Comparison of ENCODE assay signal across 25 mouse cellular contexts in genomic region chr14:100792094-100792493, GRCm38 (mm10).
DNase-seq lines count a peak whose midpoint lies in the region; ATAC-seq and TF ChIP-seq lines count a peak whose summit lies in the region.
"Had no signal": no experiment of that assay in that cellular context is flagged by ENCODE, and none has a peak within 500 bp of the region (broad histone marks: within the 10 kb centered on the region; RNA-seq: fewer than 3 reads in every experiment).

No protein-coding gene starts in this region.

- in situ Hi-C loops in CH12.LX (cut with MboI; ENCODE audit: low pct_ligation_motif_present, low pct_unique_long_range_greater_than_20kb, low sequenced_read_pairs), result no loop called here
- in situ Hi-C loops in ES-E14 (cut with MboI; ENCODE audit: low sequenced_read_pairs in 2 of 2, unreplicated experiment in 2 of 2), result no loop called here

- TF ChIP-seq RAD21 in CH12.LX (IDR thresholded peaks at IDR 0.05; ENCODE audit: low read depth, low read length) (no peak), MEL (IDR thresholded peaks at IDR 0.05; ENCODE audit: low read depth, low read length) (no peak)

- H3K36me3 ChIP-seq in CH12.LX (replicated peaks in 1 of 2; ENCODE audit: control insufficient read depth in 1 of 2, insufficient read depth in 1 of 2, low read length in 1 of 2), result no peaks in the 10 kb centered on the region
- H3K36me3 ChIP-seq in ES-E14 (ENCODE audit: control insufficient read depth, insufficient read depth, low read length, poor library complexity, severe bottlenecking), result no peaks in the 10 kb centered on the region
- H3K36me3 ChIP-seq in MEL (ENCODE audit: control insufficient read depth in 1 of 2, insufficient read depth in 2 of 2, low read length in 2 of 2), result no peaks in the 10 kb centered on the region
- no peaks in the 10 kb centered on the region for H3K36me3 ChIP-seq in hindbrain, embryonic 11.5 days (ENCODE audit: control insufficient read depth, insufficient read depth, low read length)
- H3K36me3 ChIP-seq: G1E had no signal

- TF ChIP-seq POLR2A in CH12.LX (IDR thresholded peaks at IDR 0.05; ENCODE audit: low read depth, low read length) (no peak), MEL (IDR thresholded peaks at IDR 0.05; ENCODE audit: control insufficient read depth in 1 of 2, insufficient read depth in 1 of 2, low read depth in 1 of 2, low read length in 2 of 2, poor library complexity in 1 of 2) (no peak)
- no peak for TF ChIP-seq POLR2A in brain, embryonic 14.5 days (IDR thresholded peaks at IDR 0.05; ENCODE audit: borderline replicate concordance, extremely low read depth, insufficient read depth, insufficient read length, poor library complexity, severe bottlenecking)

- H3K27ac ChIP-seq in CH12.LX (ENCODE audit: insufficient read depth, low read depth) (no peak overlapping the region), ES-E14 (ENCODE audit: insufficient read depth, low read depth, low read length, poor library complexity, severe bottlenecking) (no peak overlapping the region), MEL (ENCODE audit: control insufficient read depth, low read depth, low read length) (no peak overlapping the region)
- H3K27ac ChIP-seq in hindbrain, embryonic 11.5 days (ENCODE audit: low read depth, low read length), result no peak overlapping the region

- no peaks in the 10 kb centered on the region for H3K27me3 ChIP-seq in CH12.LX (replicated peaks)
- H3K27me3 ChIP-seq in MEL (ENCODE audit: control insufficient read depth in 1 of 2, insufficient read depth in 2 of 2, low read length in 2 of 2), result no peaks in the 10 kb centered on the region
- H3K27me3 ChIP-seq in hindbrain, embryonic 11.5 days (ENCODE audit: control insufficient read depth, insufficient read depth, low read length), result no peaks in the 10 kb centered on the region
- H3K27me3 ChIP-seq: Patski had no signal

- no peak overlapping the region for H3K9ac ChIP-seq in CH12.LX (ENCODE audit: insufficient read depth, low read depth)
- no peak overlapping the region for H3K9ac ChIP-seq in ES-E14 (ENCODE audit: insufficient read depth, low read depth, low read length, poor library complexity, severe bottlenecking)
- no peak overlapping the region for H3K9ac ChIP-seq in MEL (ENCODE audit: control insufficient read depth, low read depth, low read length, poor library complexity, severe bottlenecking)
- no peak overlapping the region for H3K9ac ChIP-seq in hindbrain, embryonic 11.5 days (ENCODE audit: low read depth, low read length)

- H3K79me2 ChIP-seq in CH12.LX (replicated peaks; ENCODE audit: control insufficient read depth, extremely low read depth, insufficient read depth, poor library complexity, severe bottlenecking) (no peaks in the 10 kb centered on the region), MEL (ENCODE audit: control insufficient read depth, insufficient read depth, low read length, poor library complexity) (no peaks in the 10 kb centered on the region)

- dilution Hi-C loops in CH12.LX (cut with MboI; ENCODE audit: extremely low pct_ligation_motif_present, extremely low pct_unique_long_range_greater_than_20kb, low sequenced_read_pairs), result no loop called here

- TF ChIP-seq EP300 in CH12.LX (IDR thresholded peaks at IDR 0.05; ENCODE audit: low read length) (no peak), MEL (IDR thresholded peaks at IDR 0.05; ENCODE audit: low read depth in 1 of 2, low read length in 2 of 2) (no peak)

- no peaks in the 10 kb centered on the region for H3K4me1 ChIP-seq in CH12.LX (ENCODE audit: control insufficient read depth in 1 of 2, insufficient read depth in 2 of 2)
- H3K4me1 ChIP-seq in ES-E14 (ENCODE audit: control insufficient read depth in 2 of 2, insufficient read depth in 2 of 2, low read length in 2 of 2, poor library complexity in 1 of 2), result no peaks in the 10 kb centered on the region
- H3K4me1 ChIP-seq in MEL (ENCODE audit: control insufficient read depth in 1 of 2, insufficient read depth in 2 of 2, low read length in 2 of 2), result no peaks in the 10 kb centered on the region
- H3K4me1 ChIP-seq in hindbrain, embryonic 11.5 days (replicated peaks; ENCODE audit: control insufficient read depth, insufficient read depth, low read length), result no peaks in the 10 kb centered on the region

- 81% methylated on average over 4 of the region's 4 CpGs for WGBS in hindbrain, embryonic 11.5 days

- H3K9me3 ChIP-seq in CH12.LX (replicated peaks; ENCODE audit: low read length), result no peaks in the 10 kb centered on the region
- no peaks in the 10 kb centered on the region for H3K9me3 ChIP-seq in ES-E14 (ENCODE audit: control insufficient read depth, insufficient read depth, low read depth, low read length)
- no peaks in the 10 kb centered on the region for H3K9me3 ChIP-seq in MEL (replicated peaks; ENCODE audit: insufficient read depth, low read length)
- H3K9me3 ChIP-seq in hindbrain, embryonic 11.5 days (ENCODE audit: control insufficient read depth, low read length), result no peaks in the 10 kb centered on the region

- DNase-seq in CH12.LX (ENCODE audit: extremely low read depth), result no peak
- DNase-seq in ES-E14 (ENCODE audit: low read depth, low spot score), result no peak
- no peak for DNase-seq in MEL (ENCODE audit: low read depth, low spot score)
- DNase-seq in brain, embryonic 14.5 days (ENCODE audit: low read depth), result peak; percentile 14
- DNase-seq in lung, adult 18-20 months, result no peak
- no peak for DNase-seq in retina, embryonic 14.5 days (ENCODE audit: low spot score)
- no peak for DNase-seq in left cerebral cortex, adult 18-20 months (ENCODE audit: low spot score in 2 of 2)
- no peak for DNase-seq in hindbrain, embryonic 11.5 days (ENCODE audit: low spot score)
- DNase-seq: adrenal gland, adult 2 months; adrenal gland, adult 8-10 months; adrenal gland, postnatal 10 days; adrenal gland, postnatal 14 days; adrenal gland, postnatal 25 days; adrenal gland, postnatal 36 days; B cell, adult 2 months; cerebellum, adult 11 months; cerebellum, adult 11-12 months; cerebellum, adult 18-20 months; cerebellum, adult 2 months; cerebellum, adult 8-10 months; cerebellum, adult 9-10 months had no signal

- TF ChIP-seq CTCF in CH12.LX (conservative IDR thresholded peaks at IDR 0.05 in 1 of 2, IDR thresholded peaks at IDR 0.05 in 1 of 2; ENCODE audit: low read depth in 2 of 2, low read length in 2 of 2) (no peak), MEL (IDR thresholded peaks at IDR 0.05 in 2 of 3, conservative IDR thresholded peaks at IDR 0.05 in 1 of 3; ENCODE audit: control insufficient read depth in 1 of 3, insufficient read depth in 1 of 3, low read depth in 2 of 3, low read length in 3 of 3, poor library complexity in 1 of 3, severe bottlenecking in 1 of 3) (no peak)
- TF ChIP-seq CTCF in brain, embryonic 14.5 days (IDR thresholded peaks at IDR 0.05; ENCODE audit: borderline replicate concordance, extremely low read depth, insufficient read depth, insufficient read length), result no peak

- H3K4me2 ChIP-seq in CH12.LX (ENCODE audit: insufficient read depth, low read depth, poor library complexity, severe bottlenecking), result no peak overlapping the region
- H3K4me2 ChIP-seq in hindbrain, embryonic 11.5 days (replicated peaks; ENCODE audit: low read depth, low read length), result no peak overlapping the region

- no peak overlapping the region for H3K4me3 ChIP-seq in CH12.LX (replicated peaks in 1 of 3; ENCODE audit: low read depth in 2 of 3, low read length in 2 of 3, poor library complexity in 1 of 3)
- H3K4me3 ChIP-seq in ES-E14 (ENCODE audit: insufficient read depth in 1 of 2, low read depth in 1 of 2, low read length in 2 of 2, poor library complexity in 1 of 2, severe bottlenecking in 1 of 2), result no peak overlapping the region
- H3K4me3 ChIP-seq in MEL (ENCODE audit: control insufficient read depth in 1 of 2, insufficient read depth in 1 of 2, low read depth in 2 of 2, low read length in 2 of 2), result no peak overlapping the region
- no peak overlapping the region for H3K4me3 ChIP-seq in hindbrain, embryonic 11.5 days (ENCODE audit: low read depth, low read length)

- no peak for ATAC-seq in hindbrain, embryonic 11.5 days (ENCODE audit: low FRiP score)
- ATAC-seq: activated CD4-positive, CD25-positive, alpha-beta regulatory T cell, adult 4 months; CD4-positive, CD25-positive, alpha-beta regulatory T cell, adult 4 months; Patski had no signal

TF ChIP-seq in CH12.LX, 34 proteins besides CTCF, POLR2A, EP300 and RAD21:
- TF ChIP-seq NELFE (IDR thresholded peaks at IDR 0.05; ENCODE audit: low read depth, low read length), result no peak
- TF ChIP-seq MAFK (IDR thresholded peaks at IDR 0.05; ENCODE audit: insufficient replicate concordance, low read length), result peak; percentile 99

TF ChIP-seq in ES-E14, 5 proteins besides CTCF, POLR2A, EP300 and RAD21:
- peak; percentile 98 for TF ChIP-seq MAFK (IDR thresholded peaks at IDR 0.05; ENCODE audit: insufficient read depth, low read depth, low read length)
- no peak for TF ChIP-seq HCFC1 (IDR thresholded peaks at IDR 0.05; ENCODE audit: borderline replicate concordance, insufficient read depth, low read length)

TF ChIP-seq in MEL, 35 proteins besides CTCF, POLR2A, EP300 and RAD21:
- TF ChIP-seq SIN3A (IDR thresholded peaks at IDR 0.05; ENCODE audit: low read length) (no peak), POLR2AphosphoS5 (IDR thresholded peaks at IDR 0.05; ENCODE audit: borderline replicate concordance, low read depth, low read length) (no peak), MAFK (IDR thresholded peaks at IDR 0.05; ENCODE audit: borderline replicate concordance, low read depth, low read length) (peak; percentile 86), KAT2A (conservative IDR thresholded peaks at IDR 0.05; ENCODE audit: low read depth, low read length) (no peak), ZMIZ1 (IDR thresholded peaks at IDR 0.05; ENCODE audit: low read depth, low read length) (no peak), NRF1 (IDR thresholded peaks at IDR 0.05; ENCODE audit: insufficient read depth, low read depth, low read length, poor library complexity, severe bottlenecking) (no peak)

Comparison
In these comparisons a context has a peak if more than half of its experiments do, and no peak if none do; other contexts are left out.
1. Of the 35 proteins assayed by ChIP-seq in both MEL and CH12.LX: peak only in MEL: none; only in CH12.LX: none; in both: MAFK; in neither: 34.